Mouse (Mus musculus) c-Kit-positive CD71-negative TER-119-negative erythroid progenitor cells, embryonic 14.5 days (primary cell): ENCODE measurements around the gene Eftud2.

Source experiments
- DNase-seq: peaks from one replicate; pipeline ENCODE4 v3.0.0-alpha.2; 2013; ENCODE audit warnings: low read depth

Gene Eftud2

DNA sequence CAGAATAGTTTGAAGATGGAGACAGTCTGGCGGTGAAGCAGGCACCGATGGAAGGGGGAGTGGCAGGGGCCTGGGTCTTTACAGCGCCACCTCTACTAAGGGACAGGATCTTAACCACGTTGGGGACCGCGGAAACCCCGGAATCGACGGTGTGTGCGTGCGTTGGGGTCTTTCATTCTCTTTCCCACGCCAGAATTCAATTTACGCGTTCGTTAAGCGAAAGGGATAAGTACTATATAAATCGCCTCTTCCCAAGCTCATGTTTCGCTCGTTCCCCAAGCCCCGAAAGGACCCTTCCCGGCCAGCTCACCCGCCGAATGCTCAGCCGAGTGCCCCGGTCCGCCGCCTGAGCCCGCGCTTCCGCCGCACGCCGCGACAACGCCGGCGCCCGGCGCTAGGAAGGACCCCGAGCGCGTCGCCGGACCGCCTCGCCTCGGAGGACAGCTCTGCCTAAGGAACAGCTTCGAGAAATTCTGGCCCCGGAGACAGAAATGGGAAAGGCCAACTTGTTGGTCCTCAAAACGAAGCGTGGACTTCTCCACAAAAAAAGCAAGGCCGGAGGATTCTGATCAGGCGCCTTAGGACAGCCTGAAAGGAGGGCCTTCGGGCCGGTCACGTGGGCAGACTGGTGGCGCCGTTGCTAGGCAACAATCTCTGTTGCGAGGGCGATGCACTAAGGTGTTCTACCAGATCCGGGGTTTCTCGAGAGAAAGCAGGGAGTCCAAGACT is at the start of gene Eftud2, which contains the start of gene Ccdc103:
TSS of gene Eftud2 (minus strand) at position 401 of the 729 bp plus-strand sequence.
TSS of gene Ccdc103 (plus strand) at position 620 of the 729 bp plus-strand sequence.
- DNase-seq: peak; percentile 81

DNA sequence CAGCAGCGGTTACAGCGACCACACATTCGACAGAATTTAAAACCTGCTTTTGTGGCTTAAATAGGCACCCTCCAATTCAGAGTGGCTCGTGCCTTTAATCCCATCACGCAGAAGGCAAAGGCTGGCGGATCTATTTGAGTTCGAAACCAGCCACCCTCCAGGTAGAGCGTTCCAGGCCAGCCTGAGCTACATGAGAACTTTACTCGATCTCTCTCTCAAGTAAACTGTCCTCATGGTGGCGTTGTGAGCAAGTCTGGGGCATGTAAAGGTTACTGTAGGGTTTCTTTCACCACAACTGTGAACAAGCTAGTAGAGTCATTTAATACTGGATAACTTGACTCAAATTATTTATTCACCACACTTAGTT is 44.5 kb upstream of the Eftud2 start:
- DNase-seq: peak; percentile 56

DNA sequence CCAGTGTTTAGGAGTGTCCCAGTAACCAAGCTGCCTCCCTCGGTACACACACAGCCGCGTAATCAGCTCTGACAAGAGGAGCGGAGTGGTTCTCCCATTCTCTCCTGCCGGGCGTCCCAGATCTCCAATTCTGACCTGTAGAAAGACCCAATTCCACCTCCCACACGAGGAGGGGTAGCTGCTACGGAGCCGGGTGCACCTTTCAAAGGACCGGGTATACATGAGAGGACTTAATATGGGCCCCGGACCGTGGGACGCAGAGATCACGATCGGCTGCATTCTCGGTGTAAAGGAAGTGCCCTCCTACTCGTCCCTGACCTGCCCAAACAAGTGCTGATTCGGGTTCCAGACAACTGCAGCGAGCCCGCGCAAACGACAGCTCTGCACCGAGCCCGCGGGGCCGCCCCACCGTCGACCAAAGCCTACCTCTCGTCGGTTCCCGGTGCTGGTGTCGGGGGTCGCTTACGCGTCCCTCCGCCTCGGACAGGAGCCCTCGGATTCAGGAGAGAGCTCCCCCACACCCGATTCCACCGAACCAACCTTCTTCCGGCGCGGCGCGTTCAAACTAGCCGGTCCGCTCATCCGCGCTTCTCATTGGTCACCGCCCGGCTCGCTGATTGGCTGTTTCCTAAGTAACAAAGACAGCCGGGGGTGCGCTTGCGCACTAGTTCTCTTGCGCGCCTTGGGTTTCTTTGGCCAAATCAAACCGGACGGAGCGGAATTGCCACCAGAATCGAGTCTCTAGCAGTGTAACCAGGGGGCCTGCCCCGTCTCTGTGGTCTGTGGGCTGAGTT is 44.0 kb upstream of the Eftud2 start, which contains the start of gene Kif18b:
TSS of gene Kif18b (minus strand) at position 568 of the 794 bp plus-strand sequence.
- DNase-seq: peak; percentile 98

DNA sequence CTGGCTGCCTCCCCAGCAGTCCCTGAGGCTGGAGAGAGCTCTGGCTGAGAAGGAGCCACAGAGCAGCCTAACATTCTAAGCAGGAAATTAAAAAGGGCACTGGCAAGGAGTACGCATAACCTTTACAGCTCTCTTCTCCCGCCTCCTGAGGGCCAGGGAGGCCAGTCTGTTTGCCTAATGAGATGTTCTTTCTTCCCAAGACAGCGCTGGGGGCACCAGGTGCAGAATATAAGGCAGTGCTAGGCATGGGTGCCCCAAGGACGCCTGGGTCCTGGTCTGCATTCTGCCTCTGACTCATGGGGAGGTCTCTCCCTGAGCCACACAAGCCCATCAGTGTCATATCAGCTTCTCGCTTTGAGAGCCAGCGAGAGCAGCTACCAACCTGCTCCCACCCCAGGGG is 40.7 kb upstream of the Eftud2 start:
- DNase-seq: no peak

DNA sequence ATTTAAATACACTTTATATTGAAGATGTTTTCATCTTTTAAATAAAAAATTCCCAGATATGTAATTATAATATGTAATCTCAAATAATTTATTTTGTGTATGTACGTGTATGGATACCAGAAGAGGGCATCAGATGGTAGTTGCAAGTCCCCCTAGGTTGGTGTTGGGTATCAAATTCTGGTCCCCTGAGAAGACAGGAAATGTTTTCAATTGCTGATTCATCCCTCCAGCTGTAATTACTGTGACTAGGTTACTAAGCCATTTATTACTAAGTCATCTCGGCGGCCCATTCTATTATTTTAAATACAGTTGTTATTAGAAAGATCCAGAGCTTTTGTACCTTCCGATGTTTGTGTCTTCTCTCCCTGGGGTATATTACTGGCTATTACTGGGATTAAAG is 37.3 kb upstream of the Eftud2 start:
- no peak for DNase-seq

DNA sequence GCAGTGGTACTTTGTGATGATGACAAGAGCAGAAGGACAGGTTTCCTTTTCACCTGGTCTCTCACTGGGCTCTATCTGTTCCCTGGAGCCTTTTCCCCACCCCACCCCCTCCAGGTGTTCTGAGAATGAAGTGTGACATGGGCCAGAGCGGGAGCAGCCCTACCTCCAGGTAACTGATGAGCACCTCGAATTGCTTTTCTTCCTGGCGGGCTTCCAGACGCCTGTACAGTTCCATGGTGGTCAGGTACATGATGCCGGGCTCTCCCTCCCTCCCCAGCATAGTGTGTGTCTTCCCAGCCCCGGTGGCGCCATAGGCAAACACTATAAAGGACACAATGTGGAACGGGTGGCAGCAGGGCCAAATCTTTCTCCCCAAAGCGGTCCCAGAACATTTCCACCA is 34.6 kb upstream of the Eftud2 start:
- DNase-seq: no peak

DNA sequence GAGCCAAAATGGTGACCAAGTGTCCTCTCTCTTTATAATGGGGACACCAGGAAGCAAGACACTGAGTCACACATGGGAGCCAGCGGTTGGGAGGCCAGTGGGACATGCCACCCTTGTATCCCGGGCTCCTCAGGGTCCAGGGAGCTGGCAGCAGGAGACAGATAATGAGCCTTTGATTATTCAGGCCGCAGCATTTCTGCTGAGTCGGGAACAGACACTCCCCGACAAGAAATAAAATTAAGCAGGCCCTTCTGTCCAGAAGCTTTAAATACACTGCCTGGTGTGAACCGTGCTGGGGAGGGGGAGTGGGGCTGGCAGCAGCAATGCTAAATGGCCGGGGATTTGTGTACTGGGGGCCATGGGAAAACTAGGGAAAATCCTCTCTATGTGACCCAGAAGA is 30.6 kb upstream of the Eftud2 start:
- DNase-seq: no peak

DNA sequence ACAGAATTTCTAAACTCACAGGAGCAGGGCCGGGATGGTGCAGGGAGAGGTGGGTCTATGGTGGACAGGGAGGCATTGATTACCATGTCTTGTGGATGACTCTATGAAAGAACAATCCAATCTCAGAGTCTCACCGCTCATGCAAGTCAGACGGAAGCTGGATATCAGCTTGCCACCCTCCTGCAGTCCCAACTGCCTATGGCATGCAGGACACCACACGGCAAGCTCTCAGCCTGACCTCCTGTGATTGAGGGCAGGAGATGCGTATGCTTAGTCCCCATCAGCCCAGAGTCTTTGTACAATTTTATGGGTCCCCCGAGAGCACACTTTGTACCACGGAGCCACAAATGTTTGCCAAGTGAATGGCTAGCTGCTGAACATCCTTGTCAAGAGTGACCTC is 22.9 kb upstream of the Eftud2 start:
- no peak for DNase-seq

DNA sequence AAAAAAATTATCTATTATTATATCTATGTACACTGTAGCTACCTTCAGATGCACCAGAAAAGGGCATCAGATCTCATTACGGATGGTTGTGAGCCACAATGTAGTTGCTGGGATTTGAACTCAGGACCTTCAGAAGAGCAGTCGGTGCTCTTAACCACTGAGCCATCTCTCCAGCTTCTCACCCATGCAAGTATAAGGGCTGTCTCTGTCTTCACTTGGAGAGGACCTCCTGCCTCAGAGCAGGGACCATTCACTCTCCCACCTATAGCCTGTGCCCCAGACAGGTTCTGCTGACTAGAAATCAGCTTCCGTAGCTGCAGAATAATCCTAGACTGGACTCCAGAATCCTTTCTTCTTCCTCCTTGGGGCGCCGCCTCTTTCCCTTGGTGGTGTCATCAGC is 21.3 kb upstream of the Eftud2 start:
- DNase-seq: no peak

DNA sequence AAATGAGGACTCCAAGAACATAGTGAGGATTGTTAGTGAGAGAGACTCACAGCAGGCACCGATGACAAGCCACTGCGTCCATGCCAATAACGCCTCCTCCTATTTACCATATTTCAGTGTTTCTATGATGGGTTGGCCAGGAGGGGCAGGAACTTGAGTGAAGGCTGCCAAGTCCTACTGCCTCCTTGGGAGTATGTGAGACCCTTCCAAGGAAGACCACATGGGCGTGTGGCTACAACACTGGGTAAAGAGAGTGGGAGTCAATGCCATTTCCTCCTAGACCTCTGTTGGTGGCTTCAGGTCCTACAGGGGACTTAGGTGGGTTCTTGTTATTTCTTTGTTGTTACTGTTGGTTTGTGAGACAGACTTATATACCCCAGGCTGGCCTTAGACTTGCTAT is 20.4 kb upstream of the Eftud2 start:
- no peak for DNase-seq

DNA sequence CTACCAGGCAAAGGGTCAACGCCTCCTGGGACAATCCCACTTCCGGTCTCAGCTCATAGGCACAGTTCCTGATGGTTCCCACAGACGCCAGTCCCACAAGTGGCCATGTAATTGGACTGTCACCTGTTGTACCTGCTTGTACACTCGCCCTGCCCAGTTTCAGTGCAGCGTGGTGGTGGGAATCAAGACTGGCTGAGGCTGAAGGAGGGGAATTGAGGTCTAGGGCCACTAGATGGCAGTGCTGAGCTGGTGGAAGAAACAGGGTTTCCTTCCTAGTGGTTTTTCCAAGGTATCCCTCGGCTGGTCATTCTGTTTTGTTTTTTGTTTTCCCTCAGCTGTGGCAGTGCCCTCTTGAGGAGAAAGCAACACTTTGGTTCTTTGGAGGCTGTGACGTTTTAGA is 20.0 kb upstream of the Eftud2 start, which contains the start of gene Gfap:
TSS of gene Gfap (minus strand) at position 150 of the 400 bp plus-strand sequence.
- peak; percentile 68 for DNase-seq

DNA sequence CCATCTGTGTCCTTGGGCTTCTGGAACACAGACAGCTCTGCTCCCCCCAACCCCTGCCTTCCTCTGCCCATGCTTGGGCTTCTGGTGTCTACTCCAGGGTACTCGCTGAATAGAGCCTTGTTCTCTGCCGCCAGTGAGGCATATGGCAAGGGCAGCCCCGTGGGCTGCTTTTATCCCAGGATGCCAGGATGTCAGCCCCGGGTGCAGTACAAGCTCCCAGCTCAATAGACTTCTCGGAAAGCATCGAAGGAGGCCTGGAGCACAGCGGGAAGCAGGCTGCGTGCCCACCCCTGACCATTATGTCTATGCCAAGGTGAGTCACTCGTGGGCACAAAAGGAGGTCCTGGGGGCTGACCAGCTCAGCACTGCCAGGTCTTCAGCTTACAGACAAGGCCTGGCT is 17.6 kb upstream of the Eftud2 start:
- DNase-seq: no peak

DNA sequence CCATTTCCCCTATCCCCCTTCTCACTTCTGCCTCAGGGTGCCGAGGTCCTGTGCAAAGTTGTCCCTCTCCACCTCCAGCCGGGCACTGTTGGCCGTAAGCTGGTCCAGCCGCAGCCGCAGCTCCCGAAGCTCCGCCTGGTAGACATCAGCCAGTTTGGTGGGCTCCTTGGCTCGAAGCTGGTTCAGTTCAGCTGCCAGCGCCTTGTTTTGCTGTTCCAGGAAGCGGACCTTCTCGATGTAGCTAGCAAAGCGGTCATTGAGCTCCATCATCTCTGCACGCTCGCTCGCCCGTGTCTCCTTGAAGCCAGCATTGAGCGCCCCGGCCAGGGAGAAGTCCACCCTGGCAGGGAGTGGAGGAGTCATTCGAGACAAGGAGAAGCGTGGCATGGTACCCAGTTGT is 15.9 kb upstream of the Eftud2 start:
- DNase-seq: no peak

DNA sequence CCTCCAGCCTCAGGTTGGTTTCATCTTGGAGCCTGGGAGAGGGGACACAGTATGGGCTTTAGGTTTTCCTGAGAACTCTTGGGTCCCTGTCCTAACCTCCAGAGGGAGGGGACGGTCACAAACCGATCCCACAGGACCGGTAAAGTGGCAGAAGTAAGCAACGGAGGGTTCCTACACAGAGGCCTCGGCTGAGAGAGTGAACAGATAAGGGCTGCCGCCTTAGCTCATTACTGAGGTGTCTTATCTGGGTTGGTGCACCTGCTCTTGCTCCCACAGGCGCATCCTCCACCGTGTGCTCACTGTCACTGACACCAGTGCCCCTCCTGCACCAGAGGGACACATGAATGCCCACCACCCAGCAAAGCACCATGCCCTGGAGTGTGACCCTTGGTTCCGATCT is 15.0 kb upstream of the Eftud2 start:
- DNase-seq: no peak

DNA sequence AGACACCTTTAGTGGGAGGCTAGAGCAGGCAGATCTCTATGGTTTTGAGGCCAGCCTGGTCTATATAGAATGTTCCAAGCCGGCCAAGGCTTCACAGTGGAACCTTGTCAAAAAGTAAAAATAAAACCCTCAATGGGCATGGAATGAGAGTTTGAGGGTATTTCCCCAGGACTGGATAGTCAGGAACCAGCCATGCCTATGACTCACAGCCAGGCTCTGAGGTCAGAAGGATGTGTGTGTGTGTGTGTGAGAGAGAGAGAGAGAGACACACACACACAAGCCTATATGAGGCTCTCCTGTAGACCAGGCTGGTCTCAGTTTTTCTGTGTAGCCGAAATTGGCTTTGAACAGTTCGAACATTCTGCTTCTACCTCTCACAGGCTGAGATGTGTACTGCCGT is 13.9 kb upstream of the Eftud2 start:
- no peak for DNase-seq

DNA sequence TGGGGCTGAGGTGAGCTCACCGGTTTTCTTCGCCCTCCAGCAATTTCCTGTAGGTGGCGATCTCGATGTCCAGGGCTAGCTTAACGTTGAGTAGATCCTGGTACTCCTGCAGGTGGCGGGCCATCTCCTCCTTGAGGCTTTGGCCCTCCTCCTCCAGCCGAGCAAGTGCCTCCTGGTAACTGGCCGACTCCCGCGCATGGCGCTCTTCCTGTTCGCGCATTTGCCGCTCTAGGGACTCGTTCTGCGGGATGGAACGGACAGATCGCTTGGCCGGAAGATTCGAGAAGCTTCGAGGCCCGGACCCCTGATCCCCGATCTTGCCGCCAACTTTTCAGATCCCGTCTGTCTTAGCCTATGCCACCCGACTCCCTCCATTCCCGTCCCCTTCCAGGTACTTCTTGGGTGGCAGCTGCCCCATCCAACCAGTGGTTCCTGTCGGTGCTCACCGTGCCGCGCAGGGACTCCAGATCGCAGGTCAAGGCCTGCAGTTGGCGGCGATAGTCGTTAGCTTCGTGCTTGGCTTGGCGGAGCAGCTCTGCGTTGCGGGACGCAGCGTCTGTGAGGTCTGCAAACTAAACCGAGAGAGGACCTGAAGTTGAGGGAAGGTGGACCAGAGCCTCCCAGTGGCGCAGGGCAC is 12.3 kb upstream of the Eftud2 start:
- peak; percentile 70 for DNase-seq

DNA sequence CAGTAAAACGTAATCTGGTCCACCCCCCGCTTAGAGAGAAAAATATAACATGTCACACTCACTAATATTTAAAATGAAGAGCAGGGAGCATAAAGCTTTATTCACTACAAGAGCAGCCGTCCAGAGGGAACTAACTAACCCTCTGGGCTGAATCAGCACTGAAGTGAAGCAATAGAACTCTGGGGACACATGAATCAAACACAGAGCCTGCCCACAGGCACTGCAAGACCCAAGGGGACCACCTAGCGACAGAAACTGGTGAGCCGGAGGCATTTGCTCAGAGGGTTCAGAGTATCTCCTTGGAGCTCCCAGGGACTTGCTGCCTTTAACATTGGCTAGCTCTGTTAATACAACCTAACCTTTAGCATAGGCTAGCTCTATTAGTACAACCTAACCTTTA is 9.3 kb upstream of the Eftud2 start:
- DNase-seq: no peak

DNA sequence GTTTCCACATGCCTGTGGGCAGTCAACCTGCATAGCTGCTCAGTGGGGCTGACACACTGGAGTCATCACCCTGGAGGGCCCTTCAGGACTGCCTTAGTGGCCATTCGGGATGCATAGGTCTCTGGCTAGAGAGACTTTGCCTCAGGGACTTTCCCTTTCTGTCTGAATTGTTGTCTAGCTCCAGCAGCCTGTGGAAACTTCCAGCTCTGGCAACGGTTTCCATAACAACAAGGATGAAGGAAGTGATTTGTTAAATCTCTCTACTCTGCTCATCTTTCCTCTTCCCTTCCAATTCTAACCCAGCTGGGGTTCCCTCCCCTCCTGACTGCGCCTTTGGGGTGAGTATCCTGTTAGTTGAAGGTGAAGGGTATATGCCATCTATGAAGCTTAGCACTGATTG is 7.3 kb upstream of the Eftud2 start:
- no peak for DNase-seq

DNA sequence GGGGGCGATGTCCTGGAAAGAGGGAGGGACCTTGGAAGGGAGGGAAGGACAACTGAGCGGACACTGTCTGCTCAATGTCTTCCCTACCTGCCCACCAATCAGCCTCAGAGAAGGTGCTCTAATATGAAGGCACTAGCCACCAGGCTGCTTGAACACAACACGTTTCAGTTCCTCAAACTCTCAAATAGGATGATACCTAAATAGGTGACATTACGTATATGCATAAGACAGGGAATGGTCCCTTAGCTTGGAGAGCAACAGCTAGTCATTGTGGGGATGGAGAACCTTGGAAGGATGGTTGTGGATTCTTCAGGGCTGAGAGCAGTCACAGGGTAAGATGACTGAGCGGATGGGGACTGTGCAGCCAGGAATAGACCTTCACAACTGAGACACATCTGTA is 6.6 kb upstream of the Eftud2 start:
- no peak for DNase-seq

DNA sequence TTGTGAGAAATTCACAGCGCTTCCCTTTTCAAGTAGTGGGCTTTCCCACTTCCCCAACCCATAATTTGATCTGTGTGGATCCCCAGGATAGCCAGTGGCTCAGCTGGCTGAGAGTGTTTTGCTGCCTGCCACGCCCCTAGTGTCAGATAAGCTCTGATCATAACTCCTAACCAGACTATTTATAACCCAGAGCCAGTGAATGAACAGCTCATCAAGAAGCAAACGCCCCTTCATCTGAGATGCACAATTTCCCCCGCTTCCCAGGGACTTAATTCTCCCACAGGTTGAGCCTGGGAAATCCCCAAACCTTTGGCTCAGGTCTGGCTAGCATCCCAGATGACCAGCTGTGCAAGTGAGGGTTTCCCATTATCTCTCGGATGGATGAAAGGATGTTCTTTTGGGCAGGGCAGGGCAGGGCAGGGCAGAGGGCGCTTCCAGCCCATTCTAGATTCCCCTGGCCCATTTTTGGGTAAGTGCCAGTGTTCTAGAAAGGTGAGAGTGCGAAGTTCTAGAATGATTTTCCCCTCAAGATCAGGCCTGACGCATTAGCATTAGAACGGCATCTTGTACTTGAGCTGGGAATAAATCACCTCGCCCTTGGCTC is 3.9 kb upstream of the Eftud2 start, which contains the start of gene Fam187a:
TSS of gene Fam187a (plus strand) at position 554 of the 604 bp plus-strand sequence.
- DNase-seq: no peak

DNA sequence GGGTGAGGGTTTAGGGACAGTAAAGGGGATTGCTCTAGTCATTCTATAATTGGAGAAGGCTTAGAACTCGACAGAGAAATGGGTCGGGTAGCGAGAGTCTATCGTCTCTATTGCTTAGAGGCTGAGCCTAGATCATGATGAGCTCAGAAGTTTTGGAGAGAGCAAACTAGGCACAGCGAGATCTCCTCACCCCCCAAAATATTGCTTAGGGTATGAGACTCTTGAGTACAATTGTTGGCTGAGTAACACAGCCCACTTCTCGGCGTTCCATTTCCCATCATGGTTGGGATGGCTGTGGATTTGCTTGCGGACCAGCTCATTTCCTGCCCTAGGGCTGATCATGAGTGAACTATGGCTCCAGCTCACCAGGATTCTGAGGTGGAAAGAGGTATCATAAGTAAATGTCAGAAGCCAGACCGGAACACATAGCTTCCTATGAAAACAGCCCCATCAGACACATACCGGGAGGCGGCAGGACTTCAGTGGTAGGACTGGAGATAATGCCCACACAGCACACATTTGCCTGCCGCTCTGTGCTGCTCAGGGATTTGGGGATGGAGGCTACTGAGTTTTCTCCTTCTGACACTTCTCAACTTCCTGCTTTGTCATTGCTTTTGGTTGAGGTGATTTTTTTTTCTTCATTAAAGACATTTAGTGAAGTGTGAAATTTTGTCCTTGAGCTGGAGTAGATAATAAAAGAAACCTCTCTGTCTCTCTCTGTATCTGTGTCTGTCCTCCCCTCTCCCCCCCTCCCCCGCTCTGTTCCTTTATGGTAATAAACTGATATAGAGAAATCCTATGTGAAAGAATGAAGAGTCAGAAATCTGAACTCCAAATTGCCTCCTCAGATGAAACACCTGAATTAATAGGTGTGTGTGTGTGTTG is 771 bp upstream of the Eftud2 start:
- no peak for DNase-seq
